11 mouse cellular contexts compared by ENCODE assay signal in the genomic region with DNA sequence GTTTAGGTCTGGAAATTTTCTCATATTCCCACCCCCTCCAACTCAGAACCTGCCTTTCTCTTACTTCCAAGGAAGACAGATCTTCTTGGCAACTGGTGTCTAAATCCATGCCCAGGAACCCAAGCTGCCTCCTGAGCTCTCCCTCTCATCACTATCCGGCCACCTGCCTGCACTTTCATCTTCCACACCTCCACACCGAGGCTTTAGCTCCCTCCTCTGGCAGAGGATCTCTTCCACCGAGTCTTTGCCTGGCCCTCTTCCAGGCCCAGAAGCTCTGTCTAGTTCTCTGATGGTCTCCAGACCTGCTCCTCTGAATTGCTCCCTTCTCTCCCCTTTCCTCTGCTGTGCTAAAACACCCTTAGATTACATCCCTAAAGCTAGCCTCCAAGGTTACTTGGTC.
DNase-seq lines count a peak whose midpoint lies in the region; TF ChIP-seq lines count a peak whose summit lies in the region.
"Had no signal": no experiment of that assay in that cellular context is flagged by ENCODE, and none has a peak within 500 bp of the region (broad histone marks: within the 10 kb centered on the region; RNA-seq: fewer than 3 reads in every experiment).

No protein-coding gene starts in this region.

- intact Hi-C loops in gastrocnemius, adult 2 months (cut with DNase I): no loop called here

- DNase-seq in gastrocnemius, adult 2 months: peak; percentile 64
- no peak for DNase-seq in gastrocnemius, adult 18-20 months (ENCODE audit: low spot score)
- no peak for DNase-seq in layer of hippocampus, adult 2 months (ENCODE audit: low spot score in 2 of 2)
- DNase-seq in layer of hippocampus, postnatal 10 days (ENCODE audit: low spot score in 2 of 2): no peak
- peak; percentile 29 for DNase-seq in right cerebral cortex, postnatal 25 days
- DNase-seq in right cerebral cortex, postnatal 4 days: no peak
- no peak for DNase-seq in testis, postnatal 14 days (ENCODE audit: low spot score)
- DNase-seq in layer of hippocampus, adult 18-20 months (ENCODE audit: low spot score in 2 of 2): no peak
- DNase-seq: B cell, adult 2 months had no signal

- H3K4me3 ChIP-seq in gastrocnemius, adult 2 months: no peak overlapping the region
- no peak overlapping the region for H3K4me3 ChIP-seq in layer of hippocampus, adult 2 months
- H3K4me3 ChIP-seq: lung, embryonic 15.5 days; midbrain, embryonic 12.5 days had no signal

- peak; percentile 39; the same call in 1 of the 2 replicates for TF ChIP-seq CTCF in gastrocnemius, adult 2 months (IDR thresholded peaks at IDR 0.05)
- peak; percentile 45 for TF ChIP-seq CTCF in layer of hippocampus, adult 2 months (conservative IDR thresholded peaks at IDR 0.05)

- H3K27ac ChIP-seq in gastrocnemius, adult 2 months: 0 out of 2 replicates have a peak overlapping the region, but pooled peaks have one; percentile 13
- H3K27ac ChIP-seq in layer of hippocampus, adult 2 months: no peak overlapping the region
- H3K27ac ChIP-seq: lung, embryonic 15.5 days; midbrain, embryonic 12.5 days had no signal

Comparison
In these comparisons a context has a peak if more than half of its experiments do, and no peak if none do; other contexts are left out.
1. DNase-seq: peak in gastrocnemius, adult 2 months (single experiment) and right cerebral cortex, postnatal 25 days (single experiment); none in gastrocnemius, adult 18-20 months (single experiment), layer of hippocampus, adult 2 months (0 of 2), layer of hippocampus, postnatal 10 days (0 of 2), right cerebral cortex, postnatal 4 days (single experiment), testis, postnatal 14 days (single experiment) and layer of hippocampus, adult 18-20 months (0 of 2).